Mouse (Mus musculus): ENCODE results near the gene Nr2f2. TPM values are rescaled to one million over a fixed set of nuclear protein-coding genes. Genes with fewer than 3 reads are reported as not detected.

Gene Nr2f2
- 10 to 100 TPM; 34.2 to 38.4 TPM for total RNA-seq (2021)

DNA sequence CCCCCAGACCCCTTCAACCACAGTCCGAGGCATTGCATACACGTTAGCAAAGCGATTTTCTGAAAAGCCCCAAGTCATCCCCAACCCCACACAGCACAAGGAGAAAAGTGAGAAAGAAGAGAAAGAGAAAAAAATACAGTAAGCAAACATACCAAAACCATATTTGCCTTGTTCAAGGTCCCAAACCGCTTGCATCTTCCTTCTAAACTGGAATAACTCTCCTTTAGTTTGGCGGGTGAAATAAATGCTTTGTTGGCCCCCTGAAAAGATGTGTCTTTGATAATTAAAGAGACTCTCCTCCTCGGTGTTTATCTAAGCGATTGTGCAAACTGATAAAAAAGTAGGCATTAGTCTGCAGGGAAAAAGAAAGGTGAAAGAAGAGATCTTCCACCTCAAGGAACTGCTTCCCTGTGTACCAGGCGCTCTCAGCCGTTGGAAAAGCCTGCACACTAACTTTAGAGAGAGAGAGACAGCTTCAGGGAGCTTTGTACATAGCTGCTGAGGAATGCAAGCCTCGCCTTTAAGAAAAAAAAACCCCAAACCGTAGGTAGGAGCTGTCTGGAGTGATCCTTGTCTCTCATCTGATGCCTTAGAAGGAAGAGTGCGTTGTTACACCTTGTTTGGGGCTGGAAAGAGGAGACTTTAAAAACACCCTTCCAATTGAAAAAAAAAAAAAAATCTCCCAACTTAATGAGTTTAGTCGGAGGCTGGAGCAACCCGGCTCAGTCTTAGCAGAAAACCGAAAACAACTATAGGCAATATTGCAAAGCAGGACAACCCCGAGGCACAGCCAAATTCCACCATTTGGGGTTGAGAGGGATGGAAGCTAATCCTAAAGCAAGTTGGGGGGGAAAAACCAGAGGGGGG is at the start of gene Nr2f2:
TSS of gene Nr2f2 (minus strand) at position 795 of the 867 bp plus-strand sequence.
- intact Hi-C loops (cut with DNase I), result loop anchor here (10.0 kb wide), 2 partner anchors 1391 to 1779 kb away; no protein-coding TSS in a partner anchor
- no peak for DNase-seq (ENCODE audit: low spot score in 2 of 2)

DNA sequence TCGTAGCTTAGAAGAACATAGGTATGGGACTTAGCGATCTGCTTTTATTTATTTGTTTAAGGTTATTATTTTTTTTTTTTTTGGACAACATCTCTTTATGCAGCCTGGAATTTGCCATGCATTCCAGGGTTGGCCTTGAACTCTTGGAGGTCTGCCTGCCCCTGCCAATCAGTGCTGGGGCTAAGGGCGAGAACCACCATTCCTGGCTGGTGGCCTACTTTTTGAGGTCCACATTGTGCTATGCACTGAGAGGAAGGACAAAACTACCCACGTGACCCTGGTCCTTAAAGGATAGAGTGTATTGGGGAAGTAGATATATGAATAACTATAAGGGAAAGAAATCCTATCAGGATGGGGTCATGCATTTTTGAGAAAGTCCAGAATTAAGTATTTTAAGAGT is 47.9 kb upstream of the Nr2f2 start:
- intact Hi-C loops (cut with DNase I), result no loop called here
- no peak for DNase-seq (ENCODE audit: low spot score in 2 of 2)

- intact Hi-C loops (cut with DNase I), result no loop called here
- no peak for DNase-seq (ENCODE audit: low spot score in 2 of 2)
These were observed 47.1 kb upstream of the Nr2f2 start for GRCm38 (mm10) chr7:70413646-70414045.

DNA sequence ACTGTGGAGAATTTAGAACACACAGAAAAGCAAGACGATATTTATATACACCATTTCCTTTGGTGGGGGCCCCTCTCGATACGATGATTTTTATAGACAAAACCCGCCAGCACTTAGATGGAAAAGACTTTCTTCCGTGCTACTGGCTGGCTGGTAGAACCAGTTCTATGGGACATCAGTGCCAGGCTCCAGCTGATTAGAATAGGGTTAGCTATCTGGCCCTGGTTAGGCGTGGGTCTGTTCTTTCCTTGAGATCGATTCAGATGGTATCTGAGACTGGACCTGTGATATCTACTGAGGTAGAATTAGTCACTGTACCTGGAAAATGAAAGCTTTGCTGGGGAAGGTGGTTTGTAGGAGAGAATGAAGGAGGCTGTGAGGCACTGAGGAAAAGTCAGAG is 46.4 kb upstream of the Nr2f2 start:
- no peak for DNase-seq (ENCODE audit: low spot score in 2 of 2)

GRCm38 (mm10) chr7:70410350-70410749 is 43.8 kb upstream of the Nr2f2 start:
- intact Hi-C loops (cut with DNase I), result no loop called here
- no peak for DNase-seq (ENCODE audit: low spot score in 2 of 2)

More for the DNA sequence above, 46.4 kb upstream of the Nr2f2 start:
- intact Hi-C loops (cut with DNase I), result no loop called here

DNA sequence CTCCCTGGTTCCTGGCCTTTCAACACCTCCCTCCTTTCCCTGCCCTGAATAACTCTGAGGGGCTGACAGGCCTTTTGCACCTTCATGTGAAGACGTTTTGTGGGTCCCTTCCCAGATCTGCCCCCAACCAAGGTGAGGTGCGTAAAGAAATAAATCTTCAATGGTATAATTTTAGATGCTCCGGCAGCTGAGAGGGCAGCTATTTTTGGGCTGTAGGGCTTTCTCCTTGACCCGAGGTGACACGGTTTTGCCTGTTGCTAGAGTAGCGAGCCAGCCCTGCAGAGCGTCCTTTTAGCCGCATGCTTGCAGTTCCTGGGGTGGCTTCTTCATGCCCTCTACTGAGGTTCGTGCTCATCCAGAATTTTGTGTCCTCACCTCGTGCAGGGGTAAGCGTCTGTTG is 43.4 kb upstream of the Nr2f2 start:
- no peak for DNase-seq (ENCODE audit: low spot score in 2 of 2)
- intact Hi-C loops (cut with DNase I), result no loop called here

DNA sequence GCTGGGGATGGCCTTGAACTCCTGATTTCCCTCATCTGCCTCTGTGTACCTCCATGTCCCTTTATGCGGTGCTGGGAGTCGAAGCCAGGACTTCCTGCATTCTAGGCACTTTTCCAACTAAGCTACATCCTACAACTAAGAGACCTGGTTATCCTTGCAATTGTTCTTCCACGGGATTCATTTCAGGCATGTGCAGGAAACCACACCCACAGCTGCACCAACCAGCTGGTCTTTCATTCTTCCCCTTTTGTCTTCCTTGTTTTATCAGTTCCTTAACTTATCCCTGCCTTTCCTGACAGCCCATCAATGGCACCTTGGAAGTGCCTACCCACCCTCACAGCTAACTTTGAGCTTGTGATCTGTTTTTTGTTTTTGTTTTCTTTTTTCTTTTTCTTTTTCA is 42.3 kb upstream of the Nr2f2 start:
- DNase-seq (ENCODE audit: low spot score in 2 of 2), result no peak
- intact Hi-C loops (cut with DNase I), result no loop called here

GRCm38 (mm10) chr7:70407123-70407522 is 40.6 kb upstream of the Nr2f2 start:
- DNase-seq (ENCODE audit: low spot score in 2 of 2), result no peak
- intact Hi-C loops (cut with DNase I), result no loop called here

- intact Hi-C loops (cut with DNase I), result no loop called here
- DNase-seq (ENCODE audit: low spot score in 2 of 2), result no peak
These were observed 40.0 kb upstream of the Nr2f2 start for GRCm38 (mm10) chr7:70406527-70406926.

GRCm38 (mm10) chr7:70405466-70405865 is 38.9 kb upstream of the Nr2f2 start:
- no peak for DNase-seq (ENCODE audit: low spot score in 2 of 2)

GRCm38 (mm10) chr7:70382828-70383227 is 16.3 kb upstream of the Nr2f2 start:
- intact Hi-C loops (cut with DNase I), result no loop called here

More at GRCm38 (mm10) chr7:70405466-70405865, 38.9 kb upstream of the Nr2f2 start:
- intact Hi-C loops (cut with DNase I), result no loop called here

DNA sequence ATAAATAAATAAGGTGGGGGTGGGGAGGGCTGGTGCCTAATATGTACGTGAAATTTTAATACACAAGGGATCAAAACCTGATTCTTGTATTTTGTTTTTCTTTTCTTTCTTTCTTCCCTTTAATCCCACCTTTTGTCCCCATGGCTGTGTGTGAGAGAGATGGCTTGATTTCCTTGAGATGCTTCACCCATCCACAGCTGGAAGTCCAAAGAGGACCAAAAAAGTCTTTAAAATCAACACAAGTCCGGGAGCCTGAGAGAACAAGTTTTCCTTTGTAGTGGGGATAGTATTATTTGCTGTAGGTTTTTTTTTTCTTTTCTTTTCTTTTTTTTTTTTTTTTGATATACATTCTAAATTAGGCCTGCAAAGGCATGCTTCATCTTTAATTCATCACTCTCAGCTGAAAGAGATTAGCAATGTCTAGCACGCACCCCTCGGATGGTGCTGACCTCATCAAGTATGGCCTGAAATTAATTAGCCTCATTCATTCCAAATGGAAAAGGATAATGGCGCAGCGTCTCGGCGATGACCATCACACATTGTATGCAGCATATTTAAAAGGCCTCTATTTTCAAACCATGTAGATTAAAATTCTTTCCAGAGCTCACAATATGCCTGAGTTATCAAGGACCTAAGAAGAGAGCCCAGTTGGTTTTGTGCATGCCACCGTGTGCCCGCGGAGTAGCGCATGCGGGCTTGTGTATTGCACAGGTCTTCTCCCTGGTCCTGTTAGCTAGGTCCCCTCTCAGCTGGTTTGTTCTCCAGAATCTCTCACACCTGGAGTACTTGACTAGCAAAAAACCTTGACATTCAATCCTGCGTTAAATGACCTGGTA is 15.1 kb upstream of the Nr2f2 start:
- intact Hi-C loops (cut with DNase I), result no loop called here
- no peak for DNase-seq (ENCODE audit: low spot score in 2 of 2)

More at GRCm38 (mm10) chr7:70382828-70383227, 16.3 kb upstream of the Nr2f2 start:
- no peak for DNase-seq (ENCODE audit: low spot score in 2 of 2)

DNA sequence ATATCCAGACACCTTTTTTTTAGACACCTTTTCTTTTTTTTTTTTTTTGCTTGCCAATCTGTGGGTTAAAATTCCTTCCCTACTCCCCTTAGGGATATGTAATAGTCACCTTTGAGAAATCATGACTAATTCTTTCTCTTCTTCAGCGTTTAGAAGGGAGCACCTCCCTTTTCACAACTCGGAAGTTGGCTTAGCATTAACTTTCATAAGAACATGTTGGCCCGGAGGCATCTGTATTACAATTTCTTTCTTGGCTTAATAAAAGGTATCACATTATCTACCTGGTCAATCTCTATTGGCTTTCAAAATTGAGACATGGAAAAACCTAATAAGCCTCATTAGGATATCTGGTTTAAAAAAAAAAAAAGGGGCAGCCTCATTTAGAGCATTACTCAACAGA is 14.4 kb upstream of the Nr2f2 start:
- no peak for DNase-seq (ENCODE audit: low spot score in 2 of 2)
- intact Hi-C loops (cut with DNase I), result no loop called here

DNA sequence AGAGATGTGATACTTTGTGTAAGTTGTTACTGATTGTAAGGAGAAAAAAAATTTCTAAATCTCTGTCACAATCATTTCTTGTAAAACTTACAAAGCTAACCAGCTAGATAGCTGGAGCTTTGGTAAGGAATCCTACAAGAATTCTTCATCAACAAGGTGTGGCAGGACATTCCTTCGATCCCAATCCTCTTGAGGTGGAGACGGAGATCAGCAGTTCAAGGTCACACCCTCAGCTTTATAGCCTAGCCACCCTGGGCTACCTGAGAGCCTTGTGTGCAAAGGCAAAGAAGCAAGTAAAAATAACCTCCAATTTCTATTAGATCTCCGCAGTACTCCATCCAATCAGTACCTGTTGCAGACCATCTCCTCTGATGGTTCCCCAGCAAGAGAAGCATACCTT is 13.7 kb upstream of the Nr2f2 start:
- no peak for DNase-seq (ENCODE audit: low spot score in 2 of 2)
- intact Hi-C loops (cut with DNase I), result no loop called here

DNA sequence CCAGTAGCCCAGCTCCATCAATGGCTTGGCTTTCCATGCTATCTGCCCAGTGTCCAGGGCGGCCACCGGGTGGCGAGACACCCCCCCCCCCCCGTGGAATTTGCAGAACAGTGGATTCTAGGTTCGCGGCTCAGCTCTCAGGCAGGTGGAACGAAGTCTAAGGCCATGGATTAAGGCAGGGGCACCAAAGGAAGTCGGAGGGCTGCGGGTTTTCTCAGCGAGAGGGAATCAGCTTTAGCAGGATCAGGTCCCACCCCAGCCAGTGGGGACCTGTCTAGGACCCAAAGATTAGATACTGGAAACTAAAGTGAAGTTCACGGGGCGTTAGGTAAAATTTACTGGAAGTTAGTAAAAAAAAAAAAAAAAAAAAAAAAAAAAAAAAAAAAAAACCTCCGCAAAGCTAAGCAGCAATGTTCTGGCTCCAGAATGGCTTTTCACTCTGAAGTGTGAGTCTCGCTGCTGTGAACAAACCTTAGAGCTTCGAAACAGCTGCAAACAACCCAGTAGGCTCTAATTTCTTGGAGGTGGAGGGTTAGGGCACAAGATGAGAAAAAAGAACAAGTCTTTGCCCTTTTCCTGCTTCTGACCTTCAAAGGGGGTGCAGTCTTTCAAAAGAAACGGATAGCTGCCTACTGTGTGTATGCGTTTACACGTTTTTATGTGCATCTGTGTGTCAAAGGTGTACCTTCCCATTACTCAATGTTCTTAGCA is 4.2 kb upstream of the Nr2f2 start:
- DNase-seq (ENCODE audit: low spot score in 2 of 2), result no peak
- intact Hi-C loops (cut with DNase I), result no loop called here

GRCm38 (mm10) chr7:70369731-70370551 is 3.4 kb upstream of the Nr2f2 start:
- DNase-seq (ENCODE audit: low spot score in 2 of 2), result peak in 1 of 2 experiments; percentile 4
- intact Hi-C loops (cut with DNase I), result loop anchor here (2.0 to 10.0 kb wide), 3 partner anchors 79 to 1775 kb away; no protein-coding TSS in a partner anchor

- DNase-seq (ENCODE audit: low spot score in 2 of 2), result no peak
- intact Hi-C loops (cut with DNase I), result loop anchor here (2.0 to 10.0 kb wide), 3 partner anchors 78 to 1776 kb away; no protein-coding TSS in a partner anchor
These were observed 2.7 kb upstream of the Nr2f2 start for GRCm38 (mm10) chr7:70369061-70369730.

DNA sequence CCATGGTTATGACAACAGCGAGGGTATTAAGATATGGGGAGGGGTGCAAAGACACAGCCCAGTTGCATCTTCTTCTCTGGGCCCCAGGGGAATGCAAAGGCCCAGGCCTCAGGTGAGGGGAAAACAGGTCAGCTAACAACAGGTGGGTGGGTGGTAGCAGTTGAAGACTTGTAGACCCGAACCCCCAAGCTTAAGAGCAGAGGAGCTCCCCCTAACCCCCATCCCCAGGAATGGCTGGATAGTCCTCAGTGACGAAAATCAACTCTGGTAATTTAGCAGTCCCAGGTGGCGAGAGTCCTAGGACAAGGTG is 2.2 kb upstream of the Nr2f2 start:
- DNase-seq (ENCODE audit: low spot score in 2 of 2), result no peak
- intact Hi-C loops (cut with DNase I), result loop anchor here (2.0 to 10.0 kb wide), 3 partner anchors 78 to 1776 kb away; no protein-coding TSS in a partner anchor
